Mouse (Mus musculus) heart, postnatal 0 days (tissue): ENCODE data around the gene 4931422A03Rik. TPM values are rescaled to one million over a fixed set of nuclear protein-coding genes. Genes with fewer than 3 reads are reported as not detected.

Experiments used
- ATAC-seq: fragments of 200-750 bp; cut with Nextera tagmentation; 2 replicates; pipeline ENCODE4 v1.8.0; 2017; ENCODE audit warnings: low read depth, moderate number of reproducible peaks, moderate library complexity; ENCODE audit not compliant: insufficient read depth
- DNase-seq: peaks from one replicate; pipeline ENCODE4 v3.0.0-alpha.2; 2016; ENCODE audit warnings: low spot score
- H3K27ac ChIP-seq: fragments of 300-500 bp; sonication (generic); 2 replicates; pipeline ENCODE4 v1.5.1; 2014; ENCODE audit warnings: low read depth, mild to moderate bottlenecking
- H3K27me3 ChIP-seq: fragments of 300-500 bp; sonication (generic); 2 replicates; pipeline ENCODE4 v1.6.1; 2014; ENCODE audit warnings: low read length, mixed read lengths; ENCODE audit not compliant: control insufficient read depth, insufficient read depth
- H3K36me3 ChIP-seq: fragments of 300-500 bp; sonication (generic); replicated peaks from 2 replicates; pipeline ENCODE4 v1.6.1; 2014; ENCODE audit warnings: low read length, mixed read lengths; ENCODE audit not compliant: control insufficient read depth, insufficient read depth
- H3K4me1 ChIP-seq: fragments of 300-500 bp; sonication (generic); 2 replicates; pipeline ENCODE4 v1.6.1; 2014; ENCODE audit warnings: antibody characterized with exemption; ENCODE audit not compliant: control insufficient read depth, insufficient read depth
- H3K4me2 ChIP-seq: fragments of 300-500 bp; sonication (generic); 2 replicates; pipeline ENCODE4 v1.6.1; 2014; ENCODE audit warnings: low read depth, mild to moderate bottlenecking, low read length, moderate library complexity
- H3K4me3 ChIP-seq: fragments of 300-500 bp; sonication (generic); 2 replicates; pipeline ENCODE4 v1.5.1; 2014; ENCODE audit warnings: low read depth, low read length
- H3K9ac ChIP-seq: fragments of 300-500 bp; sonication (generic); replicated peaks from 2 replicates; pipeline ENCODE4 v1.6.1; 2014; ENCODE audit warnings: low read depth, low read length, mixed read lengths
- H3K9me3 ChIP-seq: fragments of 300-500 bp; sonication (generic); replicated peaks from 2 replicates; pipeline ENCODE4 v1.6.1; 2016; ENCODE audit warnings: low read length; ENCODE audit not compliant: control insufficient read depth
- CTCF ChIP-seq: IDR thresholded peaks from 2 replicates; pipeline ENCODE4 v1.5.1; 2016; ENCODE audit warnings: antibody characterized with exemption, control low read depth, low read depth
- EP300 ChIP-seq: IDR thresholded peaks from 2 replicates; pipeline ENCODE4 v1.6.1; 2016; ENCODE audit warnings: antibody characterized with exemption, low read depth
- WGBS: fragments of 180-500 bp; shearing (Covaris S2); extraction: QIAGEN DNeasy Blood & Tissue Kit; methylation state at CpG from one replicate; pipeline ENCODE4 v1.1.7; 2014; 5-methylcytosine and 5-hydroxymethylcytosine counted together
- polyA plus RNA-seq: library from polyadenylated mRNA; unstranded; fragments of >200 nt; fragmentation: Nextera tagmentation; extraction: Ambion mirVana; gene quantifications from 2 replicates; pipeline ENCODE4 v1.2.1, GENCODE M21; 2015
- total RNA-seq: library from RNA; depleted of rRNA; stranded (reverse); fragments of >200 nt; gene quantifications from 2 replicates; pipeline ENCODE4 v1.2.3, GENCODE M21; 2014; ENCODE audit warnings: low replicate concordance

Gene 4931422A03Rik
- total and polyA plus RNA-seq, 2 experiments from 2014 or later, result 1.1 TPM; not detected in 1

DNA sequence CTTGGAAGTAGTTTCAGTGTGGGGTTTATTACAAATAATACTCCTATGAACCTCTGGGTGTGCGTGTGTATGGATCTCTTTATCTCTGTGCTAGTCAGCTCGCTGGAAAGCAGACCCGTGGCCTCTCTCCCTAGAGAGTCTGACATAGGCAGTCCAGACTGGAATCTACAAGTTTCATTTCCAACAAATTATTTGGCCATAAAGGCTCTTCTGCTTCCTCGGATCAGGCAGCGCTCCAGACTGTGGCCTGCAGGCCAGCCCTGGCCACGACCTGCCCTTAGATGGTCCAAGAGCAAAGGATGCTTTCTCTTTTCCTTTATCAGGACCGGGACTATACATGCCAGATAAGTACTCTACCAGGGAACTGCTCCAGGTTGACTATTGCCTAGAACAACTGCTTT is 96.7 kb downstream of the 4931422A03Rik start:
- DNase-seq, result no peak
- Histone ChIP-seq H3K4me1 (no peaks in the 10 kb centered on the region), H3K27me3 (no peaks in the 10 kb centered on the region), H3K9me3 (no peaks in the 10 kb centered on the region), H3K36me3 (no peaks in the 10 kb centered on the region), H3K27ac (no peak overlapping the region), H3K4me2 (no peak overlapping the region), H3K9ac (no peak overlapping the region), H3K4me3 (no peak overlapping the region)
- no peak for ATAC-seq
- 32% methylated on average over 7 of the region's 7 CpGs for WGBS
- no peak for TF ChIP-seq CTCF

DNA sequence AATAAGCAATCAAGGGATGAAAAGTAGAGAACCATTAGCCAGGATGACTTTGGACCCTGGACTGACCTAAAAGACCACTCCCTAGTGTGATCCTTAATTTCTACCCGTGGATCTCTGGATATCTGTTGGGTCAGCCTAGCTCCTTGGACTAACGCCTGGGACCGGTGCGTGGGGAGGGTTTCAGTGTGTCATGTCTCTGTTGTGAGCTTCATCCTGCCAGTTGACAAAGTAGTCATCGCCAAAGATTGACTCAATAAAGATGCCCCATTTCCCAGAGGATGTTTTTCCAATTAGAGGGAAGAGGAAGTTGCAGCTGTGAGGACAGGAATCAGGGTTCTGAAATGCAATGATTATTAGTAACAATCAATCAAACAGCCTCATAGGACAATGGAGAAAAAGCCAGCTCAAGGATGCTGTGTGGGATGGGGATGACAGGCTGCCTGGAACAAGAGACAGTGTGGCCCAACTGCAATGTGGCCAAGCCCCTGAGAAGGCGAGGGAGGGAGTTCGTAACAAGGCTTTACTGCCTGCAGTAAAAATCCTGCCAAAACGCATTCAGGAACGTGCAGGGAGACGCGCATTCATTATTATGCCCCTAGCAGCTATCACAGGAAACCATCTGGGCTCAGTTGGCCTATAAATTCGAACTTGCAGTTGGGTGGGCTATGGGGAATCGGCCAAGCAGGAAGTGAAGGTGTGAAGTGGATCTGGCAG is 97.7 kb downstream of the 4931422A03Rik start:
- no peak overlapping the region for H3K4me3 ChIP-seq
- no peak overlapping the region for H3K4me2 ChIP-seq
- H3K9ac ChIP-seq, result no peak overlapping the region
- H3K36me3 ChIP-seq, result no peaks in the 10 kb centered on the region
- H3K4me1 ChIP-seq, result no peaks in the 10 kb centered on the region
- ATAC-seq (no peak), DNase-seq (no peak)
- no peak for TF ChIP-seq EP300
- no peak for TF ChIP-seq CTCF
- H3K27ac ChIP-seq, result no peak overlapping the region
- no peaks in the 10 kb centered on the region for H3K27me3 ChIP-seq
- H3K9me3 ChIP-seq, result no peaks in the 10 kb centered on the region
- 52% methylated on average over 13 of the region's 13 CpGs for WGBS

DNA sequence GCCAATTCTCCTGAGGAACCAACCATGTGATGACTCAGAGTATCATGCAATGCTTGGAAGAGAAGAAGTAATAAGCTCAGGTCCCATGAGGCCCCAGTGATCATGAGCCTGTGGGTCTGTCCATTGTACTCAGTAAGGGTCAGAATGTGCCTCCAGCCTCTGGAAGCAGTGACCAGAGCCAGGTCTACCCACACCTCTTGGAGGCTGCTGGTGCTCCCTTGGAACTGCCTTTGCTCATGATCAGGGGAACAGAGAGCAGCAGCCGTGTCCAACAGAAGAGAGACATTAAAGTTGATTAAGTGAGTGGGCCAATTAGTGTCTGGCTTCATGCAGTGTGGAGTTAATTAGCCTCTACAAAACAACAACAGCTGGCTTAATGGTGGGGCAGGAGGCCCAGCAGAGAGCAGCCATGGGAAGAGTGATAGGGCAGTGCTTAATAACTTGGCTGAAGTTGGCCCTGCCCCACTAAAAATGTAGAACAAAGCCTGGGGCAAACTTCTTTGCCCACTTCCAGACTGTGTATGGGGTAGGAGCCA is 100.5 kb downstream of the 4931422A03Rik start:
- ATAC-seq (no peak), DNase-seq (no peak)
- Histone ChIP-seq H3K27me3 (no peaks in the 10 kb centered on the region), H3K27ac (no peak overlapping the region), H3K9ac (no peak overlapping the region), H3K36me3 (no peaks in the 10 kb centered on the region), H3K9me3 (no peaks in the 10 kb centered on the region), H3K4me2 (no peak overlapping the region), H3K4me1 (no peaks in the 10 kb centered on the region), H3K4me3 (no peak overlapping the region)
- 71% methylated on average over 1 of the region's 1 CpGs for WGBS
- TF ChIP-seq EP300, result no peak
- TF ChIP-seq CTCF, result no peak

DNA sequence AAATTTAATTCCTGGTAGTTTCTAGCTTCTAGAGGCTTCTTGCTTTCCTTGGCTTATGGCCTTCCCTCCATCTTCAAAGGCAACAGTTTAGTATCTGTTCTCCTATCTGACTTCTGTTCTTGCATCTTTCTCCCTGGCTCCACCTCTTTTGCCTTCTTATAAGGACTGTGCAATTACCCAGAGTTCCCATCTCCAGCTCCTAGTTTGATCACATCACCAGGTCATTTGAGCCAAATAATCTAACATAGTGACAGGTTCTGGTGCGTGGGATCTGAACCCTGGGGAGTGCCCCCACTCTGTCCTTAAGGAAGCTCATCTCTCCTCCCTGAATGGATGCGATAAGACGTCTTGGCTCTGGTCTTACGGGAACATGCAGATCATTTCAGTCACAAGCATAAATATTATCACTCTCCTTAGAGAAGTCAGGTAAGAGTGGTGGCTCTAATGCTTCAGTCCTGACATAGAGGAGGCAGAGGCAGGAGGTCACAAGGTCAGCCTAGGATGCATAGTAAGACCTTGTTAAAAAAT is 101.5 kb downstream of the 4931422A03Rik start:
- H3K4me1 ChIP-seq, result no peaks in the 10 kb centered on the region

DNA sequence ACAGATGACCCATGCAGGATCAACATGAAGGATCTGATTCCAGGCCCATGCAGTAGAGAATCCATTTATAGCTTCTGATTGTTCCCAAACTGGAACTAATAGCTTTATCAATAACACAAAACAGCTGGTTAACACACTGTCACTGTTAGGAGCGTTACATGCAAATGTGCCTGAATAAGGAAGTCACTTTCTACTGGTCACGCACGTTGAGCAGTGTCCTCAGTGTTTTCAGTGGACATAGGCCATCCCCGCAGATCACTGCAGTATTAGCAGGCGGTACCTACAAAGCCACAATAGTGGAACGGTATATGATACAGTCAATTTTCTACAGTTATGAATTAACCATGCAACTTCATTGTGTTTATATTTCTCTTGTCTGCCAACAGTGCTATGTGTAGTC is 108.7 kb downstream of the 4931422A03Rik start:
- no peak for TF ChIP-seq CTCF
- no peak for TF ChIP-seq EP300
- Histone ChIP-seq H3K27ac (no peak overlapping the region), H3K27me3 (no peaks in the 10 kb centered on the region), H3K9ac (no peak overlapping the region), H3K4me1 (no peaks in the 10 kb centered on the region), H3K9me3 (no peaks in the 10 kb centered on the region), H3K36me3 (no peaks in the 10 kb centered on the region), H3K4me3 (no peak overlapping the region), H3K4me2 (no peak overlapping the region)
- DNase-seq (no peak), ATAC-seq (no peak)
- WGBS, result 89% methylated on average over 6 of the region's 6 CpGs

More for the DNA sequence above, 101.5 kb downstream of the 4931422A03Rik start:
- 73% methylated on average over 4 of the region's 4 CpGs for WGBS
- no peaks in the 10 kb centered on the region for H3K27me3 ChIP-seq
- no peaks in the 10 kb centered on the region for H3K36me3 ChIP-seq
- no peaks in the 10 kb centered on the region for H3K9me3 ChIP-seq
- TF ChIP-seq EP300 (no peak), CTCF (no peak)
- ATAC-seq (no peak), DNase-seq (no peak)
- no peak overlapping the region for H3K4me3 ChIP-seq
- no peak overlapping the region for H3K27ac ChIP-seq
- H3K9ac ChIP-seq, result no peak overlapping the region
- H3K4me2 ChIP-seq, result no peak overlapping the region
